Mouse (Mus musculus): ENCODE measurements around the gene Phtf2. TPM values are rescaled to one million over a fixed set of nuclear protein-coding genes. Genes with fewer than 3 reads are reported as not detected.

Gene Phtf2
- polyA plus RNA-seq (2014; fragmentation: Nextera tagmentation; extraction: Ambion mirVana) = 17.0 and 18.2 TPM in 2 replicates

DNA sequence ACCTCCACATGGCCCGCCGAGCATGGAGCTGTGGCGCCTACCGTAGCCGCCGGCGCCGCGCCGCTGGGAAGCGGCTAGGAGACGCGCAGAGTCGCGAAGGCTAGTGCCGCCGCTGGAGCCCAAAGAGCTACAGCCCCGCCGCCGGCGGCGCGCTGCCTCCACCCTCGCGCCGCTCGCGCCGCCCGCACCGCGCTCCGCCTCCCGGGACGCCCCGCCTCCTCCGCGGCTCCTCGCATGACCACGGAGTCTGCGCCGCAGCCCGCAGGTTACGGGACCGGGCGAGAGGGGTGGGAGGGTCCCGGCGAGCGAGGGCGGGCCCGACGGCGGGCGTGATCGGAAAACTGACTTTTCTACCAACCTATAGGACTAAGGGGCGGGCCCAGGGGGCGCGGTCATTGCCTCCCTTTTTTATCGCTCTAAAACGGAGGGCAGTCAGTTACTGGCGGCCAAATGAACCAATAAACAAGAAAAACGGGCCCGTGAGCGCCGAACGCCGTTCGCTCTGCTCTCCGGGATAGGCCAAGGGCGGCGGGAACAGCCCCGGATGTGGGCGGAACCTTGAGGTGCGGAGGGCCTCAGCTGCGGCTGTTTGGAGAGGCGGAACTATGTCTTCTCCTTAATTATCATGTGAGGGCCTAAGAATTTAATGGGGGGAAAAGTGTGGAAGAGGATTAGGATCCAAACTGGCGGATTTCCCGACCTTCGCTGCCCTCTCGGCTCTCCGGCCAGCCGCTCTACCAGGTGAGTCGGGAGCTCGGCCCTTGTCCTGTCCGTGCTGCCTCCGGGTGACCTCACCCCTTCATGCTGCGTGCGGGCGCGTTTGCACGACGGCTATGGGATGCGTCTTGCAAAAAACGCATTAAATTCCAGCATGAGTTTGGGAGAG is at the start of gene Phtf2, which contains the start of gene Tmem60:
Gene Phtf2, minus strand, starts transcription at position 210 of the 886 bp plus-strand sequence.
Gene Tmem60, plus strand, starts transcription at position 277 of the 886 bp plus-strand sequence.
- no peaks in the 10 kb centered on the region for H3K27me3 ChIP-seq (replicated peaks; ENCODE audit: control insufficient read depth, insufficient read depth, low read length)
- H3K9ac ChIP-seq (ENCODE audit: low read depth, low read length) = peak within 1 kb of the TSS; percentile 93
- peak within 1 kb of the TSS; percentile 92 for H3K4me3 ChIP-seq (ENCODE audit: low read depth, low read length)
- ATAC-seq (replicated peaks; ENCODE audit: low FRiP score) (peak; percentile 97), DNase-seq (ENCODE audit: low spot score) (peak; percentile 97)
- peaks cover 3% of the 10 kb centered on the region; the same call in 1 of the 2 replicates for H3K36me3 ChIP-seq (ENCODE audit: control insufficient read depth, insufficient read depth, low read length)
- no peaks in the 10 kb centered on the region for H3K9me3 ChIP-seq (ENCODE audit: control insufficient read depth, low read length)
- H3K27ac ChIP-seq (ENCODE audit: low read depth, low read length) = peak within 1 kb of the TSS; percentile 95
- peak within 1 kb of the TSS; percentile 71 for H3K4me2 ChIP-seq
- peaks cover 22% of the 10 kb centered on the region for H3K4me1 ChIP-seq (replicated peaks; ENCODE audit: control insufficient read depth, insufficient read depth, low read length)
- WGBS = under 1% methylated on average over 88 of the region's 94 CpGs

DNA sequence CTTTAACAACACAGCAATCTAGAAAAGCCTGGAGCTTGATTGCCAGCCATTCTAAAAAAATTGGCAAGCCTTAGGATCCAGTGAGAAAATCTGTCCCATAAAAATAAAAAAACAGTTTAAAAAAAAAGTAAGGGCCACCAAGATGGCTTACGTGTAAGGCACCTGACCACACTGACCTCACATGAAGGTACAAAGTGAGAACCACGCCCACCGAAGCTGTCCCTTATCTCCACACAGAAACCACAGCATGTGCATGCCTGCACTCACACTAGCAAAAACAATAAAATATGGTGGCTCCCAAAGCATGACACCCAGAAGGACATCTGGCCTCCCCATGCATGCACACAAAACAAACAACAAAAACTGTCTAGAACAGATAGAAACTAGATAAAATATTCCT is 49.4 kb upstream of the Phtf2 start:
- Histone ChIP-seq H3K36me3 (ENCODE audit: control insufficient read depth, insufficient read depth, low read length) (no peaks in the 10 kb centered on the region), H3K4me1 (replicated peaks; ENCODE audit: control insufficient read depth, insufficient read depth, low read length) (peaks cover 46% of the 10 kb centered on the region), H3K4me2 (peak overlapping the region; percentile 30), H3K27ac (ENCODE audit: low read depth, low read length) (no peak overlapping the region), H3K4me3 (ENCODE audit: low read depth, low read length) (no peak overlapping the region), H3K27me3 (replicated peaks; ENCODE audit: control insufficient read depth, insufficient read depth, low read length) (no peaks in the 10 kb centered on the region), H3K9ac (ENCODE audit: low read depth, low read length) (no peak overlapping the region), H3K9me3 (ENCODE audit: control insufficient read depth, low read length) (no peaks in the 10 kb centered on the region)
- ATAC-seq (replicated peaks; ENCODE audit: low FRiP score) = peak; percentile 76
- no peak for DNase-seq (ENCODE audit: low spot score)
- WGBS = 47% methylated on average over 3 of the region's 3 CpGs

DNA sequence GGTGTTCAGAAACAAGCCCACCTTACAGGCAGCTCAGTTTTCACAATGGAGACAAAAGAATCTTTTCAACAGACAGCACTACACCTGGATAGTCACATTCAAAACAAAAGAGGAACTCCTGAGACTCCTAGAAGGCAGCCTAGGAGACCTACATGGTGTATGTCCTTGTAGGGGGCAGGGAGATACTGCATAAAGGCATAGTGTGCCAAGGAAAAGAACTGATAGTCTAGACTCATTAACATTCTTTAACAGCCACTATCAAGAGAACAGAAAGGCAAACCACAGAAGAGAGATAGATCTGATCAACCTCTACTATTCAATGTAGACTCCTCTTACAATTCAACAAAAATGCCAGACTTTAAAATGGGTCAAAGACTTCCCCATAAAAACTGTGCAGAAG is 48.5 kb upstream of the Phtf2 start:
- H3K9ac ChIP-seq (ENCODE audit: low read depth, low read length) = no peak overlapping the region
- 0 out of 2 replicates have a peak overlapping the region, but pooled peaks have one; percentile 3 for H3K4me2 ChIP-seq
- H3K4me1 ChIP-seq (replicated peaks; ENCODE audit: control insufficient read depth, insufficient read depth, low read length) = peaks cover 38% of the 10 kb centered on the region
- no peaks in the 10 kb centered on the region for H3K36me3 ChIP-seq (ENCODE audit: control insufficient read depth, insufficient read depth, low read length)
- peak; percentile 53 for ATAC-seq (replicated peaks; ENCODE audit: low FRiP score)
- H3K27ac ChIP-seq (ENCODE audit: low read depth, low read length) = no peak overlapping the region
- DNase-seq (ENCODE audit: low spot score) = no peak
- no peak overlapping the region for H3K4me3 ChIP-seq (ENCODE audit: low read depth, low read length)
- H3K27me3 ChIP-seq (replicated peaks; ENCODE audit: control insufficient read depth, insufficient read depth, low read length) = no peaks in the 10 kb centered on the region
- no peaks in the 10 kb centered on the region for H3K9me3 ChIP-seq (ENCODE audit: control insufficient read depth, low read length)

DNA sequence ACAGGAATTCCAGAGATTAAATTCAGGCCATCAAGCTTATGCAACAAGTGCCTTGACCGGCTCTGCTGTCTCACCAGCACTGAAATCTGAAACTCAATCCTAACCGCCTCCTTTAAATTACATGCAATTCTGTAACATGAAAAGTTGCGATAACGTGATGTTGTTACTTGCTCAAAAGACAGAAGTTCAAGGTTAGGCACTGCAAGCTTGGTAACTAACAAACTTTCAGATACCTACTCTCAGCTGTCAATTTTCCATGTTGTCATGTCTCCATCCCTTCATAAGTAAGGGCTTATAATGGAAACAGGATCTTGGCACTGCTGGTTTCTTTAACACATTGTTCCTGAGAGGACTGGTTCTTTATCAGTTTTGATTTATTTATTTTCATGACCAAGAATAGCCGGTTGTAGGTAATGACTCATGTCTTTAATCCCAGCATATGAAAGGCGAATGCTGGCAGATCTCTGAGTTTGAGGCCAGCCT is 47.8 kb upstream of the Phtf2 start:
- Histone ChIP-seq H3K9ac (ENCODE audit: low read depth, low read length) (no peak overlapping the region), H3K9me3 (ENCODE audit: control insufficient read depth, low read length) (no peaks in the 10 kb centered on the region), H3K4me2 (0 out of 2 replicates have a peak overlapping the region, but pooled peaks have one; percentile 3), H3K36me3 (ENCODE audit: control insufficient read depth, insufficient read depth, low read length) (no peaks in the 10 kb centered on the region), H3K4me1 (replicated peaks; ENCODE audit: control insufficient read depth, insufficient read depth, low read length) (peaks cover 32% of the 10 kb centered on the region), H3K27me3 (replicated peaks; ENCODE audit: control insufficient read depth, insufficient read depth, low read length) (no peaks in the 10 kb centered on the region), H3K27ac (ENCODE audit: low read depth, low read length) (no peak overlapping the region), H3K4me3 (ENCODE audit: low read depth, low read length) (no peak overlapping the region)
- ATAC-seq (replicated peaks; ENCODE audit: low FRiP score) = no peak
- no peak for DNase-seq (ENCODE audit: low spot score)
- WGBS = 75% methylated on average over 6 of the region's 6 CpGs

DNA sequence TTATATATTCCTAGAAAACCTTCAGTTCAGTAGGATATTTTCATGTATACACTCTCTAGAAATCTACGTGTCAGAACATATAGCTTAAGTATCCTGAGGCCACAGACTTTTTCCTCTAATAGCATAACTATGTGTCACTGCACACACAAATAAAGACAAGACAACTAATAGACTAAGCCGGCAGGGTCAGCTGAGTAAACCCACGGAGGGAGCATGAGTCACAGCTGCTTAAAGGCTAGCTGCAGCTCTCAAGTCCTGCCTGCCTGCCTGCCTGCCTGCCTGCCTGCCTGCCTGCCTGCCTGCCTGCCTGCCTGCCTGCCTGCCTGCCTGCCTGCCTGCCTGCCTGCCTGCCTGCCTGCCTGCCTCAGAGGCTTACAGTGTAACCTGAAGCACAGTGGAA is 43.5 kb upstream of the Phtf2 start:
- 78% methylated on average over 3 of the region's 3 CpGs for WGBS
- Histone ChIP-seq H3K36me3 (ENCODE audit: control insufficient read depth, insufficient read depth, low read length) (no peaks in the 10 kb centered on the region), H3K9ac (ENCODE audit: low read depth, low read length) (no peak overlapping the region), H3K9me3 (ENCODE audit: control insufficient read depth, low read length) (no peaks in the 10 kb centered on the region), H3K4me1 (replicated peaks; ENCODE audit: control insufficient read depth, insufficient read depth, low read length) (peaks cover 11% of the 10 kb centered on the region), H3K4me3 (ENCODE audit: low read depth, low read length) (no peak overlapping the region), H3K27ac (ENCODE audit: low read depth, low read length) (no peak overlapping the region), H3K4me2 (no peak overlapping the region), H3K27me3 (replicated peaks; ENCODE audit: control insufficient read depth, insufficient read depth, low read length) (no peaks in the 10 kb centered on the region)
- ATAC-seq (replicated peaks; ENCODE audit: low FRiP score) = no peak
- DNase-seq (ENCODE audit: low spot score) = no peak

DNA sequence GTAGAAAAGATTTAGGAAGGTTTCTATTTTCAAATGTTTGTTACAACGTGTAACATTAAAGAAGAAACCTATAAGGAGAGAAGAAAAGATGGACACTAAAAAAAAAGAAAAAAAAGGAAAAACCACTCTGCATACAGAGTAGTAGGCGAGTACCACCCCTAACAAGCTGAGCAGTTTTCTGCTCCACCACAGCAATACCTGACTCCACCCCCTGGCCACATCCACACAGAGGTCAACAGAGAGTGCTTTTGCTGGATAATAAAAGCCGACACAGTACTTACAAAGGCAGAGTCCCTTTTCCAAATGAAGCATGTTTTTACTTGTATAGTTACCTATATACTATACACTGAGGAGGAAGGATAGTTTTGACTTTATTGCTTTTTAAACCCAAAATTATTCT is 42.7 kb upstream of the Phtf2 start:
- ATAC-seq (replicated peaks; ENCODE audit: low FRiP score) = no peak
- H3K27ac ChIP-seq (ENCODE audit: low read depth, low read length) = no peak overlapping the region
- 71% methylated on average over 3 of the region's 3 CpGs for WGBS
- no peaks in the 10 kb centered on the region for H3K27me3 ChIP-seq (replicated peaks; ENCODE audit: control insufficient read depth, insufficient read depth, low read length)
- no peak overlapping the region for H3K4me2 ChIP-seq
- no peak for DNase-seq (ENCODE audit: low spot score)
- H3K9ac ChIP-seq (ENCODE audit: low read depth, low read length) = no peak overlapping the region
- H3K4me3 ChIP-seq (ENCODE audit: low read depth, low read length) = no peak overlapping the region
- H3K9me3 ChIP-seq (ENCODE audit: control insufficient read depth, low read length) = no peaks in the 10 kb centered on the region
- H3K4me1 ChIP-seq (replicated peaks; ENCODE audit: control insufficient read depth, insufficient read depth, low read length) = peaks cover 2% of the 10 kb centered on the region; the same call in 1 of the 2 replicates
- H3K36me3 ChIP-seq (ENCODE audit: control insufficient read depth, insufficient read depth, low read length) = no peaks in the 10 kb centered on the region

DNA sequence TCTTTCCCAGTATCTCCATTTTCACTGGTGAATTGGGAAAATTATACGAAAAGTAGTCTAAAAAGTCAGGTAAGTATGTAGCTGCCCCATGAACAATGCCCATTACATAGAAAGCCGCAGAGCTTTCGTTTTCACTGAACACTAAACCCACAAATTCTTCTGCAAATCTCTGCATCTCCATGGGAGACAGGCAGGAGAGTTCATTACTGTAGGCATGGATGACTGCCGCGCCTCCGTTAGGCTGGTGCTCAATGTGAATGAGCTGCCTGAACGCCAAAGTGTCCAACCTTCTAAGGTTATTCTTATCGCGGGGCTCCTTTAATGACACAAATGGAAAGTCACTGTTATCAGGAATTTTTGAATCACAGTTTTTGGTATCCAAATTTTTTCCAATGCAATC is 37.6 kb upstream of the Phtf2 start:
- H3K27ac ChIP-seq (ENCODE audit: low read depth, low read length) = no peak overlapping the region
- ATAC-seq (replicated peaks; ENCODE audit: low FRiP score) = no peak

DNA sequence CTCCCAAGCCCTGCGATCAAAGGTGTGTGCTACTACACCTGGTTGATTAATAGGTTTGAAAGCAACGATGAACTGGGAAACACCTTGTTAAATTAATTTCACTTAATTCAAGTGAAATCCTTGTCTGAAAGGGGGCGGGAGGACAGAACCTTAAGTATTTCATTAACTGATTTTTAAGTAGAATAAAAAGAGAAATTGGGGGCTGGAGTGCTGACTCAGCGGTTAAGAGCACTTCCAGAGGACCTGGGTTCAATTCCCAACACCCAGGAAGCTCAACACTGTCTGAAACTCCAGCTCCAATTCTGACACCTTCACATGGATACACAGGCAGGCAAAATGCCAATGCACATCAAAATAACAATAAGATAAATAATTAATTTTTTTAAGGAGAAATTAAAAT is 37.0 kb upstream of the Phtf2 start:
- 92% methylated on average over 4 of the region's 4 CpGs for WGBS
- H3K9ac ChIP-seq (ENCODE audit: low read depth, low read length) = no peak overlapping the region
- H3K27ac ChIP-seq (ENCODE audit: low read depth, low read length) = no peak overlapping the region
- no peak overlapping the region for H3K4me3 ChIP-seq (ENCODE audit: low read depth, low read length)
- H3K9me3 ChIP-seq (ENCODE audit: control insufficient read depth, low read length) = no peaks in the 10 kb centered on the region
- no peaks in the 10 kb centered on the region for H3K36me3 ChIP-seq (ENCODE audit: control insufficient read depth, insufficient read depth, low read length)
- no peak for DNase-seq (ENCODE audit: low spot score)
- H3K4me2 ChIP-seq = no peak overlapping the region
- H3K27me3 ChIP-seq (replicated peaks; ENCODE audit: control insufficient read depth, insufficient read depth, low read length) = no peaks in the 10 kb centered on the region
- no peaks in the 10 kb centered on the region for H3K4me1 ChIP-seq (replicated peaks; ENCODE audit: control insufficient read depth, insufficient read depth, low read length)
- ATAC-seq (replicated peaks; ENCODE audit: low FRiP score) = no peak

More for the DNA sequence above, 37.6 kb upstream of the Phtf2 start:
- Histone ChIP-seq H3K27me3 (replicated peaks; ENCODE audit: control insufficient read depth, insufficient read depth, low read length) (no peaks in the 10 kb centered on the region), H3K4me1 (replicated peaks; ENCODE audit: control insufficient read depth, insufficient read depth, low read length) (no peaks in the 10 kb centered on the region), H3K4me2 (no peak overlapping the region), H3K9me3 (ENCODE audit: control insufficient read depth, low read length) (no peaks in the 10 kb centered on the region), H3K9ac (ENCODE audit: low read depth, low read length) (no peak overlapping the region), H3K36me3 (ENCODE audit: control insufficient read depth, insufficient read depth, low read length) (no peaks in the 10 kb centered on the region), H3K4me3 (ENCODE audit: low read depth, low read length) (no peak overlapping the region)
- no peak for DNase-seq (ENCODE audit: low spot score)
- 94% methylated on average over 9 of the region's 9 CpGs for WGBS
